Mouse (Mus musculus) cerebellum, adult 11-12 months (tissue): Measurements from ENCODE around the gene Klhdc3.

Experiments used
- DNase-seq: peaks from one replicate; pipeline ENCODE4 v3.0.0; 2022

The Klhdc3 gene

DNA sequence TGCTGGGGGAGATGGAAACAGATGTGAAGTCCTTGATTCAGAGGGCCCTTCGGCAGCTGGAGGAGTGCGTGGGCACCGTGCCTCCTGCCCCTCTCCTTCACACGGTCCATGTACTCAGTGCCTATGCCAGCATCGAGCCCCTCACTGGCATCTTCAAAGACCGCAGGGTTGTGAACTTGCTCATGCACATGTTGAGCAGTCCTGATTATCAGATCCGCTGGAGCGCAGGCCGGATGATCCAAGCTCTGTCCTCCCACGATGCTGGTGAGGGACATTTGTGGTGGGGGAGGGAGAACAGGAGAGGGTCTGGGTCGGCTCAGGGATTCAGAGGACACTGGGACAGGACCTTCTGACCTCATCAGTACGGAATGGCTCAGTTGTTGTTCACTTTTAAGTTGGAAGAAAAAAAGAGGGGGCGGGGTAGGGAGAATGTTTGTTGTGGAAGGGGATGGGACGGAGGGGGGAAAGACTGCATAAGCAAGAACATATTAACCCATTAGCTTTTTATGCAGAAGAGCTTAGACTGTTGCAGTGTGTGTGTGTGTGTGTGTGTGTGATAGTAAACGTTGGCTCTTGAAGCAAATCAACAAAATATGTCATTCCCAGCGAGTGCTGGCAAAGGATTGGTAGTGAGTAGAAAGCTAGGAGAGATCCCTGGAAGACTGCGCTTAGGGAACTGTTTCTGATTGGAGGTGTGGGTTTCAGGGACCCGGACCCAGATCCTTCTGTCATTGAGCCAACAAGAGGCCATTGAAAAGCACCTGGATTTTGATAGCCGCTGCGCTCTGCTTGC, 28.8 kb downstream of the Klhdc3 start:
- DNase-seq: peak; percentile 49

DNA sequence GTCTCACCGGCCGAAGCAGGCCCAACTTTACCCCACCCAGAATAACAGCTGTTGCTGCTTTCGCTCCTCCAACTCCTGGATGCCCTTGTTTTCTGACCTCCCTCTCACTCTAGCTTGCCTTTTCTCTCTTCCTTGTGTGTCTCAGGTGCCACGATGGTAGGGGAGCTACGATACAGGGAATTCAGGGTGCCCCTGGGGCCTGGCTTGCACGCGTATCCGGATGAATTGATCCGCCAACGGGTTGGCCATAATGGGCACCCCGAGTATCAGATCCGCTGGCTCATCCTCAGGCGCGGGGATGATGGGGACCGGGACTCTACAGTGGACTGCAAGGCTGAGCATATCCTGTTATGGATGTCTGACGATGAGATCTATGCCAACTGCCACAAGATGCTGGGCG, 29.4 kb downstream of the Klhdc3 start:
- no peak for DNase-seq

DNA sequence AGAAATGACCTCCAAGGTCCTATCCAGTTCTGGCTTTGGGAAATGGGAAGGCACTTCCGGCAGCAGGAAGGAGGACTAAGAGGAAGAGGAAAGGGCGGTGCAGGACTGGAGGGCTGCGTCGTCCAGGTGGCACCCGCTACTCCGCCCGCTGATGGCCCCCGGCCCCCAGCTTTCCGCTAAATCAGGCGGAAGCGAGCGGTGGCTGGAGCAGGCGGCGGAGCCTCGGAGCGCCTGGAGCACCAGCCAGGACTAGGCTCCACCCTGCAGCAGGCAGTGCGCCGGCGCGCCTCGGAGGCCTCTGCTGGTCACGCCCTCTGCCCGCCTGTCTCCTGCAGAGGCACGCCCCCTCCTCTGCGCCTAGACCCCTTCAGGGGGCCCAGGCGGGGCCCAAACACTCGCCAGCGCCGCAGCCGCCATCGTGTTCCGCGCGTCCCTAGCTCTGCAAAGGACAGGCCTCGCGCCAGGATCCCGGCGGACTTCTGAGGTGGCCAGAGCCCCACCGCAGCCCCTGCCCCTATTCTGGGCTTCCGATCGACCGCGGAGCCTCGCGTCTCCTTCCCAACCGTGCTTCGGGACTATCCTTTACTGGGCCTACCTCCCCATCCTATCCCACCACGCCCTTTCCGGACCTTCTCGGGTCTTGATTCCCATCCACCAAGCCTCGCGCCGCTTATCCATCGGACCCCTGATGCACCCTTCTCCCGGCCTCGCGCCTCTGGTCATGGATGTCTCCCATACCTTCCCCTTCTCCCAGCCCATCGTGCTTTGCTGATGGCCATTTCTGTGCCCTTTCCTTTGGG, 30.3 kb downstream of the Klhdc3 start, which contains the start of gene Cul7:
Cul7 (plus strand) TSS at position 106 of the 800 bp plus-strand sequence.
- DNase-seq: peak; percentile 93

DNA sequence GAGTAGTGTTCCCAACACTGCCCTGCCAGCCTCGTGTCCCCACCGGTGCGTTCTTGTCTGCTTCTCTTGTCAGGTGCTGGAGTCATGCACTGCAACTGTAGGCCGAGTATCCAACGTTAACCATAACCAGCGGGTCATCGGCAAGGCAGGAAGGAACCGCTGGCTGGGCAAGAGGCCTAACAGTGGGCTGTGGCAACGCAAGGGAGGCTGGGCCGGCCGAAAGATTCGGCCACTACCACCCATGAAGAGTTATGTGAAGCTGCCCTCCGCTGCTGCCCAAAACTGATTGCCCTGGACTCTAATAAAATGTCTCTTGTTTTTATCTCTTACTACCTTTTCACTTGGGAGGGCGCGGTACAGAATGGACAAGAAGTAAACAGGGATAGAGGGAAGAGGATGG, 30.9 kb downstream of the Klhdc3 start:
- peak; percentile 50 for DNase-seq

DNA sequence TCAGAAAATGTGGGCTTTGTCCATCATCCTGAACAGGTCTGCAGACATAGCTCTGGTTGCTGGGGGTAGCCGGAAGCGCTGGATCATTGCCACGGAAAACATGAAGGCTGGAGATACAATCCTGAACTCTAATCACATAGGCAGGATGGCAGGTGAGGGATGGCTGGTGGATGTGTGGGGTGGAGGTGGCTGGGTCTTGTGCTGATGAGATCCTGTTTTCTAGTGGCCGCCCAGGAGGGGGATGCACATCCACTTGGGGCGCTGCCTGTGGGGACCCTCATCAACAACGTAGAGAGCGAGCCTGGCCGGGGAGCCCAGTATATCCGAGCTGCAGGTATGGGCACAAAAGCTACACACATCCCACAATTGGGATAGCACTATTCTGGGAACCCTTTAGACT, 32.3 kb downstream of the Klhdc3 start:
- peak; percentile 58 for DNase-seq

DNA sequence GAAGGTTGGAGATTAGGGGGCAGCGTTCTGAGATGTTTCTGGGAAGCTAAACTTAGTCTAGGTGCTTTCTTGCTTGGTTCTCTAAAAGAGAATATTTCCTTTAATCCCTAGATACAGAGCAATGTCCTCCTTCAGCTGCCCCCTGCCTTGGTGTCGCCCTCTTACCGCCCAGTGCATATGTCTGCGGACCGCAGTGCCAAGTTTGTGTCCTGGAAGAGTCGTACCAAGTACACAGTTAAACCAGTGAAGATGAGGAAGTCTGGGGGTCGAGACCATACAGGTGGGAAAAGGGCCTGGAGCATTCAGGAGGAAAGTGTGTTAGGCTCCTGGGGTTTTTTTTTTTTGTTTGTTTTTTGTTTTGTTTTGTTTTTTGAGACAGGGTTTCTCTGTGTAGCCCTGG, 33.4 kb downstream of the Klhdc3 start:
- DNase-seq: peak; percentile 45

DNA sequence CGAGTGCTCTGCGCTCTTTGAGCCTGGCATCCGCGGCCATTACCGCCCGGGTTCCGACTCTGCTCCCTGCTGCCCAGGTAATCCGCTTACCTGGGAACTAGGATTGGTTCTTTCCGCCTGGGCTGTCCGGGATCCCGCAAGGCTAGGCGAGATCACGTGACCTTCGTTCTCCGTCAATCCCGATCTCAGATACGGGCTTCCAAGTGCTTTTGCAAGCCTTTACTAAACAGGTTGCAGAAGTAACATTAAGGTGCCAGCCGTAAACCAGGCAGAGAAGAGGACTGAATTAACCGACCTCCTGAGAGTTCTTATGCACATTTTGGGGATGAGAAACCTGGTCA, 34.4 kb downstream of the Klhdc3 start:
- DNase-seq: no peak

DNA sequence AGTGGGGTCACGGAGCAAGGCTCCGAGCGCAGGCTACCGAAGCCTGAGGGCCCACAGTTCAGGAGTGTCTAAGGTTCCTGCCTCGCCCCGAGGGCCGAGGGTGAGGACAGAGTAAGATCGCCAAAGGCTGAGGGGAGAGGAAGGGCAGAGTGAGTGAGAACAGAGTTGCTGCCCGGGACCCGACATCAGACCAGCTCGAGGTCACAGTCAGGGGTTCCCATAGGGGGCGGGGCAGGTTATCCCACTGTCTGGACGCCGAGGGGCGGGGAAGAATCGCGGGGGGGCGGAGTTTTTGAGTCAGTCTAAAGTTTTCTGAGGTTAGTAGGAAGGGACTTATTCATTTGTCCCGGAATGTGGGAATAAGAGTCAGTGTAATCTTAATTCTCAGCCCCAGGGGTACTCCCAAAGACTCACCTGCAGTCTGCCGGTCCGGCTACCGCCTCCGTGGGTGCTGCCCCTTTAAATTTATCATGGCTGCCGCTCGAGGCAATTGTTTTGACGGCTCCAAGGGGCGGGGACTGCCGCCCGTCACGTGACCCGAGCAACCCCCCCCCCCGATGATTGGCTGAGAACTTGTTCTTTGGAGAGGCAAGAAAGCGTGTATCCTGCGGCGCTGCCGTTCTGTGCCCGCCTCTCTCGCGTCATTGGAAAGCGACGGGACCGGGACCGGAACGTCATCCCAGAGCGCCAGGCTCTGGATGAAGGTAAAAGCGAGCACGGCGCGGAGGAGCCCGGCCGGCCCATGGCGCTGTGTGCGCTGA, 35.0 kb downstream of the Klhdc3 start, which contains the start of the genes Klc4 and Mrpl2:
Klc4 (minus strand) TSS at position 462 of the 761 bp plus-strand sequence.
Mrpl2 (plus strand) TSS at position 669 of the 761 bp plus-strand sequence.
- peak; percentile 98 for DNase-seq

DNA sequence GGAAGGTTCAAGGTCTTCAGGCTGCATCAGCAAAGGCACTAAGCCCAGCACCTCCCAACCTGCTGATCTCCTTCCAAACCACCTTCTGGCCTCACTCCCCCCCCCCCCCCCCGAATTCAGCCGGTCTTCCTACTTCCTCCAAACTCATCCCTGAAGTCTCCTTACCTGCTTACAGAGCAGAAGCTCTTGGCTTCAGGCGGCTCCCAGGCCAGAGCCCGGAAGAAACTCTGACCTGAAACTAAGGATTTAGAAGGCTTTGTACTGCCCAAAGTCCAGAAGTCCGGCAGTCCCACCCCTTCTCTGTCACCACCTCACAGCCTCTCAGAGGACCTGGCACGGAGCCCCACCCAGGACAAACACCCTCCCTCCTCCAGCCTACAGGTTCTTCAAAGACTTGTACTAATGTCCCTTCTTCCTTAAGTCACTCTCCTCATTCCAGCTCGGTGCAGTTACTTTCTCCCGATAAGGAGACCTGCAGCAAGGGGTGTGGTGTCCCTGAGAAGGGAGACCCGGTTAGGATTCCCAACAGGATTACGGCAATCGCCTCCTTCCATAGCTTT, 35.7 kb downstream of the Klhdc3 start:
- DNase-seq: peak; percentile 77

DNA sequence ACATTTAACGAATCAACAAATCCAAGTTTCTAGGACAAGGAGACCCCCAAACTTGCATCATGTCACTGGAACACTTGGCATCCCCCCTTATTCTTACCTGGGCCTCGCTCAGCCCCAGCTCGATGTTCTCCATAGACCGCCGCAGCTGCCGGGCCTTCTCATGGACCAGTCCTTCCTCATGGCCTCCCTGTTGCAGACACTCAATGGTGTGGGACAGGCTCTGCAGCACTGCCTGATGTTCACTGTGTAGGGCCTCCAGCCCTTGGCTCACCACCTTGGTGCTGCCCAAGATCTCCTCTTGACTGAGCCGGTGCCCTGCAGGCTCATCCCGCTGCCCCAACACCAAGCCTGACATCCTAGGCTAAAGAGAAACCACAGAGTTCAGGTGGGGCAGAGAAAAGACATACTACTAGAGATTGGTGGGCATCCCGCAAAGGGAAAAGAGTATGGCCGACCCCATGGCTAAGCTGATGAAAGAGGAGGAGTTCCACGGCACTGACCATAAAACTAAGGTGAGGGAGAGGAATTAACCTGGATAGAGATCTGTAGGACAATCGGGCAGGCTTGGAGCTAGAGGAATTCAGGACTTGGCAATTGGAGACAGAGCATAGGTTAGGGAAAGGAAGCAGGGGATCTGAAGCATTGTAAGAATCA, 36.4 kb downstream of the Klhdc3 start:
- peak; percentile 54 for DNase-seq

DNA sequence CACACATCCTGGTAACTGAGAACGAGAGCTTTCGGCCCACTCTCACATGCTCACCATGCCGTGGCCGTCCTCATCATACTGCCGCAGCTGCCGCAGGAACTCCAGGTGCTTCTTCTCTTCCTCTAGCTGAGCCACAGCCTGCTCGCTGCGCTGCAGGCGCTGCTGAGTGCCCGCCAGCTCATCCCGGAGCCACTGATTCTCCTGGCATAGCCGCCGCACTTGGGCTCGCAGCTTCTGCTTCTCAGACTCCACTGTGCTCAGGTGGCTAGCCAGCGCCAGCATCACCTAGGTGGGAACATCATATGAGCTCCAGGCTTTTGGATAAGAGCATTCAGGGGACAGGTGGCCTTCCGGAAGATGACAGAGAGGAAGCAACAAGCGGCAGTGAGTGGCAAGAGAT, 38.7 kb downstream of the Klhdc3 start:
- peak; percentile 52 for DNase-seq

DNA sequence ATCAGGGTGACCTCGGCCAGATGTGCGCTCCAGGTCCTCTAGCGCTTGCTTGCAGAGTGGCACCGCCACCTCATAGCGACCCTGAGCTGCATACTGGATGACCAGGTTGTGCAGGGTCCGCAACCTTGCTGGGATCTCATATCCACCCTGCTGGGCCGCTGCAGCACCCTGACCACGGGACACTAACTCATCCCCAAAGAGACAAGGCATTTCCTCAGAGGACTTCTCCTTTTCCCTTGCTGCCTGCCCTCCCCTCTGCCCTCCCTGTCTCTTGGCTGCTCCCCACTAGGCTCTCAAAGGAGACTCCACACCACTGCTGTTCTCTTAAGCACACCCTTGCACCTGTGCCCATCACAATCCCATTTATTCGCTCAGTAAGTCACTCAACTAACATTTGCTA, 40.8 kb downstream of the Klhdc3 start:
- no peak for DNase-seq

DNA sequence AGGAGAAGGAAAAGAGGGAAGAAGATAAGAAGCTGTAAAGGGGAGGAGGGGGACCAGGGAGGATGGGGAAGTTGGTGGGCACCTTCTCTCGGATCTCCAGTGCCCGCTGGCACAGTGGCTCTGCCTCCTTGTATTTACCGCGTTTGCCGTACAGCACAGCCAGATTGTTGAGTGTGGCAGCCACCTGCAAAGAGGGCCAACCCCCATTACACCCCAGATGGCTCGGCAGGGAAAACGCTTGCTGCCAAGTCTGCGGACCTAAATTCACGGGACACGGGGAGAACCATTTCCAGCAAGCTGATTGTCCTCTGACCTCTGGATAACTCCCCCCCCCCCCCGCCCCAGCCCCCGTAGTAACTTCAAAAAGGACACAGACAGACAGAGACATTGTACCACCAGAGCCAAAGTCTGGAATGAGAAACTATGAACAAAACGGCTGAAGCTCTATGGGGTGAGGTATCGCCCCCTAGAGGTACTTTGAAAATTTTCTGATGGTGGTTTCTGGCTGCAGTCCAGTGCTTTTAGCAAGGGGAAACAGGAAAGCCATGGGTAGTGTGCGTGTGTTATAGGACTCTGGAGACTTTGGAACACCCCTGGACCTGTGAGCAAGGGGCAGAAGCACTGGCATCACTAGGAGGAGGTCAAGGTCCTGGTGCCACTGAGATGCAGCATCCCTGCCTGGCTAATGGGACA, 43.7 kb downstream of the Klhdc3 start:
- DNase-seq: peak; percentile 76

DNA sequence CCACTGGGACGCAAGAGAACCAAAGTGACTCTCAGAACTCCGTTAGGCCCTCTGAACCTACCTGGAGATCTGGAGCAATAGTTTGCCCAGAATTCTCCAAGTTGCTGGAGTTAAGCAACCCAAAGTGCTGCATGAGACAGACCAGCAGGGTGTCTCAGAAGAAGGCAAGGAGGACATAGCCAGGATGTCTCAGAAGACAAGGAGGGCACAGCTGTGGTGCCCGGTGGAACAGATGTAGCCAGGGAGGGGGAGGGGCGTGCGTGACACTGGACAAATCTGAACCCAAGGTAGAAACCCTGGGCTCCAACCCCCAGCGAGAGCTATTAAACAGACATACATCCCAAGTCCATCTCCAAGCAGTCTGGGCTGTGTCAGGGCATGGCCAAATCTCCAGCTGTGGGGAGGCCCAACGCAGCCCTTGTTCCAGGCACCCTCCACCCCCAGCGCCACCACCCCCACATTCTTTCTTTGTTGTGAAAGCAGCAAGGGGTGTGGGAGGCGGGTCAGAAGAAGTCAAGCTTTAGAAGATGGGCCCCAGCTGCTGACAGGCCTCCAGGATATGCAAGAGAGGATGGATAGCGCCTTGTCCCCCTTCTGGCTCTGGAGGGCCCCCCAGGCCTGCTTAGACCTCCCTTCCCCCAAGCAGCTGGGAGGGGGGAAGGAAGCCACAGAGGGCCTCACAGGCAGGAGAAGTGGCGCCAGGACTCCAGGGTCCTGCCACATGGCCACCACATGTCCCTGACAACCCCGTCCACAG, 50.9 kb downstream of the Klhdc3 start:
- peak; percentile 48 for DNase-seq

DNA sequence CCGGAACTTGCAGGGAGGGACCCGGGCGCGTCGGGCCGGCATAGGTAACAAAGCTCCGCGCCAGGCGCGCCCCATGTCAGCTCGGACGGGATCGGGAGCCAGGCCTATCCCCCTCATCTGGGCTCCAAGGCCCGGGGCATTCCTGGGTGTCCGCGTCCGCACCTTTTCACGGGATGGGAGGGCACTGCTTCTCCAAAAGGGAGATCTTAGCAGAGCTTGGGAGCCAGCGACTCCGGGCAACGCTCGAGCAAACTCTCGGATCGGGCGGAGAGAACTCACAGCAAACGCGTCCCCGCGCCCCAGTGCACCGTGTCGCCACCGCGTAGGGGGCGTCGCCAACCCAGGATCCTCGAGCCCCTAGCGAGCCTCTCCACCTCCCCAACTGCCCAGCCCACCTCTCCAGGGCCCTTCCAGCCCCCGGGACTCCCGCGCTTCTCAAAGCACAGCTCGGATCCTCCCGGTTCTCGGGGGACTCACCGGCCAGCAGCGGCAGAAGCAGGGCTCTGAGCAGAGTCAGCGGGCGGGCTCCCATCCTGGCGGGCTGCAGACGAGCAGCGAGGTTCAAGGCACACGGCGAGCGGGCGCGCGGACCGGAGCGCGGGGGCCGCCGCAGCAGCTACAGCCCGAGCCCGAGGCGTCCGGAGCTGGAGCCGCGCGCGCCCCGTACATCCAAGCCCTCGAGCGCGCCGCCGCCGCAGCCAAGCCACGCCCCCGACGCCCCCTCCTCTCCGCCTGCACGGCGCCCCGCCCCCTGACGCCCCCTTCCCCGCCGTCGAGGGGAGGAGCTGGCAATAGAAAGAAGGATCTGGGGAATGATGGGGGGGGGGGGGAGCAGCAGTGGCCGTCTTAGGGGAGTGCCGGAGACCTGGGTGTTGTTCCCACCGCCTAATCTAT, 51.7 kb downstream of the Klhdc3 start, which contains the start of gene Ptk7:
Ptk7 (minus strand) TSS at position 714 of the 894 bp plus-strand sequence.
- DNase-seq: peak; percentile 56

DNA sequence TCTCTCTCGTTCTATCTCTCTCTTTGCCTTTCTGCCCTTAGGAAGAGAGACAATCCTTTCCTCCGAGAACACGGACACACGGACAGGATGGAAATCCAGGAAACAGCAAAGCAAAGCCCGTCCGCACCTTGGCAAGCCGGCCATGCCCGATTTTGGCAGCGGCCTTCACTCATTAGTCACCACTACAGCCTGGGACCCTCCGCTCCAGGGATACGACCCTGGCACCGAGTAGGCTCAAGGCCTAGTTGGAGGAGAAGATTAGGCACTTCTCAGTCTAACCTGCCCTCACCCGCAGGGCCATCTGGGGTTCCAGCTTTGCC, 52.3 kb downstream of the Klhdc3 start:
- DNase-seq: no peak

DNA sequence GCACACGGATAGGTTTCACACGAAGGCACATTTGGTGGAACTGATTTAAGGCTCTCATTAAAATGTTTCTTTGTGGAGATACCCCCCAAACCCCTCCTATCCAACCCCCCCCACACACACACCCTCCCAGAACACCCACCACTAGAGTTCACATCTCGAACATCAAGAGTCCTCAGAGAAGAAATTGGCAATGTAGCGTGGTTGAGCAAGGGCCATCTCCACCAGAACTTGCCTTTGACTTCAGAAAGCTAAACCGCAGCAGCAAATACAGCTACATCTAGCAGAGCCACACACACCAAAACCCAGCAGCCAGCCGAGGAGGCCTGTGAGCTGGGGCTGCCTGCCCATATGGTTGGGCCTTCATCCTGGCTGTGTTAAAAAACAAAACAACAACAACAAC, 53.3 kb downstream of the Klhdc3 start:
- DNase-seq: no peak

DNA sequence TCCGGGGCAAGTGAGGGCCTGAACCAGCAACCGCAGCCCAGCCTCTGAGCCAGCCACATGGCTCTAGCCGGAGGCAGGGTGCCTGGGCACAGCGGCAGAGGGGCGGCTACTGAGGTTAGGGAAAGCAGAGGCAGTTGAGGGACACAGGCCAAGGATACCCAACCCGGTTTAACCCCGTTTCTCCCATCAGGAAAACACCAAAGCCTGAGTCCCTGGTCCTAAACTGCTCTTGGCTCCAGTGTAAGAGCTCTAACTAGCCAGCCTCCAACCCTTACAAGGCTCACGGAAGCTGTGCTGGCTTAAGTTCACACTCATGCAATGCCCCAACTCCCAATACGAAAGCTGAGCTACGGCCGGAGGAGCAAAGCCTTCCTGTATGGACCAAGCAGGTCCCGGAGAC, 56.1 kb downstream of the Klhdc3 start:
- no peak for DNase-seq
